Mouse (Mus musculus) right cerebral cortex, postnatal 14 days (tissue): ENCODE measurements around the gene Fam161b.
"Not testable (repeated sequence)": the region's sequence is repeated elsewhere in the genome, so short reads cannot be mapped to it uniquely, and the experiment has no call there.

Experiments
- DNase-seq: peaks from one replicate; pipeline ENCODE4 v3.0.0; 2022

Gene Fam161b

GRCm38 (mm10) chr12:84373831-84374481, 12.3 kb upstream of the Fam161b start:
- no peak for DNase-seq

GRCm38 (mm10) chr12:84371647-84372046, 10.0 kb upstream of the Fam161b start:
- no peak for DNase-seq

- no peak for DNase-seq
Observed at GRCm38 (mm10) chr12:84366971-84367370, 5.3 kb upstream of the Fam161b start.

- DNase-seq, result no peak
Observed at GRCm38 (mm10) chr12:84365137-84365536, 3.5 kb upstream of the Fam161b start.

DNA sequence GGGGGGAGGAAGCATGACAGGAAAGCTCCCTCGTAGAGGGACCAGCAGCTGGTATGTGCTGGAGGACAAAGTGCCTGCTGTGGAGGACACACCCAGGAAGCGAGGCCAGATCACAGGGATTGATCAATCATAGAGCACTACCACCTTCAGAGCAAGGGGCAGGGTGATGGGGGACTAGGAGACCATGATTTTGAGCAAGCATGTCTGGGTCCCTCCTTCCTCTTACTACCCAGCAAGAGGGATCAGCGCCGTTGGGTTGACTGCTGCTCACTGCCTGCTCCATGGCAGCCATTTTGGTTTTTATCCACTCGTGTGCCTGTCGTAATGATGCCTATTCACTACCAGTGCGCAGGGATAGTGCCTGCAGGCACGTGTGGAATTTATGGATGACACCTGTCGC, 2.7 kb upstream of the Fam161b start:
- no peak for DNase-seq

DNA sequence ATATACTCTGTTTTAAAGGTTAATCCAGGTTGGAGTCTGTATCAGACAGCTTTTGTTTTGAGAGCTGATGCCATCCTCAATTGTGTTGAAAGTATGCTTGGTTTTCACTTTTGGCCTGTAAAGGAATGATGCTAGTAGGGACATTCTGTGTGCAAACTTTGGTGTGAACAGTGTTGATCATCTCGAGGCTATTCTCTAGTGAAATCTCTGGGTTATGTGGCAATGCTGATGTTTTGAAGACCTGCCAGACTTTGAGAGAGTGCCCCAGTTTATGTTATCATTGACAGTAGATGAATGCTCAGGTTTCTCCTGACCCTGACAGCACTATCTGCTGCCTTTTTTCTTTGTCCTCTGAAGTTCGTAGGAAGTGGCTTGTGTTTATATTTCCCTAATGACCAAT, 1.2 kb upstream of the Fam161b start:
- DNase-seq, result no peak

DNA sequence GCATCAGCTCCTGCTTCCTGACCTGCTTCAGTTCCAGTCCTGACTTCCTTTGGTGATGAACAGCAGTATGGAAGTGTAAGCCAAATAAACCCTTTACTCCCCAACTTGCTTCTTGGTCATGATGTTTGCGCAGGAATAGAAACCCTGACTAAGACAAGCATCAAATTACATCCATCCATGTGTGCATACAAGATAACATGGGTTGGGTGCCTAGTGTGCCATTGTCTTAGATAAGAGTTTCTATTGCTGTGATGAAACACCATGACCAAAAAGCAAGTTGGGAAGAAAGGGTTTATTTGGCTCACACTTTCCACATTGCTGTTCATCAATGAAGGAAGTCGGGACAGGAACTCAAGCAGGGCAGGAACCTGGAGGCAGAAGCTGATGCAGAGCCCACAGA, 2.9 kb downstream of the Fam161b start:
- not testable (repeated sequence) for DNase-seq

- no peak for DNase-seq
Observed at GRCm38 (mm10) chr12:84347192-84347591, 14.4 kb downstream of the Fam161b start.

GRCm38 (mm10) chr12:84336963-84337625, 24.5 kb downstream of the Fam161b start:
- no peak for DNase-seq

DNA sequence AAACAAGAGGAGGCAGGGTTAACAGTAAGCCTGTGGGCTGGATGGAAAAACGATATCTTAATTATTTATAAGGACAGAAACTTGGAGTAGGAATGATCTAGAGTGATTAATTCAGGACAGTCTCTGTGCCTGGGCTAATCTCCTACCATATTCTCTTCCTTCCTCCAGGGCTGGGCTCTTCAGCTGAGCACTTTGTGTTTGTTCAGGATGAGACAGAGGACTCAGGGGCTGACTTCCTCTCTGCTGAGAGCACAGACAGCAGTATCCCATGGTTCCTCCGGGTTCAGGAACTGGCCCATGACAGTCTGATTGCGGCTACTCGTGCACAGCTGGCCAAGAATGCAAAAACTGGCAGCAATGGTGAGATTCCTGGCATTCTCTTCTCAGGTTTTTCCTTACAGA, 34.5 kb downstream of the Fam161b start:
- DNase-seq, result no peak

GRCm38 (mm10) chr12:84316721-84317621, 44.7 kb downstream of the Fam161b start, which contains the start of gene Zfp410:
Gene Zfp410, plus strand, starts transcription at chr12:84316852.
- peak; percentile 77 for DNase-seq

DNA sequence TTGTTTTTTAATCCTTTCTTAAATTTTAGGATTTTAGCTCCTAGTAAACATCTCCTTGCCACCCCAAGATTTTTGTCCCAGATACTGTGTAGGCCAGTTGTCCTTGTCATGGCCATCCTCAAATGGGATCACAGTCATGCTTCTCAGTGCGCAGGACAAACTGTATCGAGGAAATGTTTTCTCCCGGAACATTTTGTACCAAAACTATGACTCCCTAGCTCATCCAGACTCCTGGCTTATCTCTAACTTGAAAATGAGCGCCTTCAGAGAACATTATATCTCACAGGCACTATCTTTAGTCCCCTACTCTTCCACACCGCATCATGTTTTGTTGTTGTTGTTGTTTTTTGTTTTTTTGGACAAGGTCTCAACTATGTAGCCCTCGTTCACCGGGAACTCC, 45.6 kb downstream of the Fam161b start:
- no peak for DNase-seq

GRCm38 (mm10) chr12:84311306-84311705, 50.3 kb downstream of the Fam161b start:
- no peak for DNase-seq

- DNase-seq, result no peak
Observed at GRCm38 (mm10) chr12:84304554-84304953, 57.1 kb downstream of the Fam161b start.

DNA sequence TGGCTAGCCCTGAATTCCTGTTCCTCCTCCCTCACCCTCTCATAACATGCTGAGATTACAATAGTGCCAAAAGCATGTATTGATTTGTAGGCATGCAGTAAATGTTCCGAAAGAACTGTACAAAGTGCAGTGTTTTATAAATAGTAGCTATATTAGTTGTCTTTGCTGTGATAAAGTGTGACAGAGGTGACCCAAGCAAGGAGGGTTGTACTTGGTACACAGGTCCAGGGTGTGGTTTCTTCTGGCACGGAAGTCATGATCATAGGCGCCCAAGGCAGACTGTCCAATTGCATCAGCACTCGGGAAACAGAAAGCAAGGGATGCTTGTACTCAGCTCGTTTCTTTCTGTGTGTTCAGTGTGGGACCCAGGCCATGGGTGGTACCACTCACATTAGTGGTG, 57.5 kb downstream of the Fam161b start:
- DNase-seq, result no peak

GRCm38 (mm10) chr12:84299265-84299664, 62.4 kb downstream of the Fam161b start:
- DNase-seq, result no peak

- no peak for DNase-seq
Observed at GRCm38 (mm10) chr12:84297851-84298250, 63.8 kb downstream of the Fam161b start.
